Mouse (Mus musculus): Measurements from ENCODE around the gene Tspan5. TPM values are rescaled to one million over a fixed set of nuclear protein-coding genes. Genes with fewer than 3 reads are reported as not detected.
A peak's percentile ranks its signal among the peaks of the same experiment; 100 is the strongest.

The Tspan5 gene
- polyA plus RNA-seq, 1 experiment from 2014 or later = 101 TPM

- no peak overlapping the region for H3K27ac ChIP-seq (replicated peaks)
- no peak overlapping the region for H3K4me2 ChIP-seq
- ATAC-seq (ENCODE audit: low read depth) = no peak
- no peaks in the 10 kb centered on the region for H3K27me3 ChIP-seq
- 73% methylated on average over 6 of the region's 6 CpGs for WGBS
- no peak overlapping the region for H3K9ac ChIP-seq
- peaks cover 76% of the 10 kb centered on the region for H3K4me1 ChIP-seq (replicated peaks)
- H3K4me3 ChIP-seq = no peak overlapping the region
- H3K36me3 ChIP-seq = no peaks in the 10 kb centered on the region
- H3K9me3 ChIP-seq = no peaks in the 10 kb centered on the region
These were observed 77.9 kb downstream of the Tspan5 start for GRCm38 (mm10) chr3:138819862-138820261.

- ATAC-seq (ENCODE audit: low read depth) = no peak
- Histone ChIP-seq H3K4me1 (replicated peaks) (peaks cover 76% of the 10 kb centered on the region), H3K4me2 (no peak overlapping the region), H3K27ac (replicated peaks) (no peak overlapping the region), H3K9me3 (no peaks in the 10 kb centered on the region), H3K27me3 (no peaks in the 10 kb centered on the region), H3K9ac (no peak overlapping the region), H3K36me3 (no peaks in the 10 kb centered on the region), H3K4me3 (no peak overlapping the region)
- WGBS = 65% methylated on average over 5 of the region's 5 CpGs
These were observed 78.3 kb downstream of the Tspan5 start for GRCm38 (mm10) chr3:138820296-138820695.

- no peaks in the 10 kb centered on the region for H3K36me3 ChIP-seq
- no peaks in the 10 kb centered on the region for H3K9me3 ChIP-seq
- H3K4me1 ChIP-seq (replicated peaks) = peaks cover 87% of the 10 kb centered on the region
- no peaks in the 10 kb centered on the region for H3K27me3 ChIP-seq
- no peak overlapping the region for H3K4me2 ChIP-seq
- peak; percentile 40 for ATAC-seq (ENCODE audit: low read depth)
- WGBS = 17% methylated on average over 5 of the region's 5 CpGs
- H3K4me3 ChIP-seq = no peak overlapping the region
- H3K27ac ChIP-seq (replicated peaks) = peak overlapping the region; percentile 64
- H3K9ac ChIP-seq = peak overlapping the region; percentile 43; the same call in 1 of the 2 replicates
These were observed 80.0 kb downstream of the Tspan5 start for GRCm38 (mm10) chr3:138821886-138822445.

GRCm38 (mm10) chr3:138823857-138824256 lies 81.9 kb downstream of the Tspan5 start:
- Histone ChIP-seq H3K27me3 (no peaks in the 10 kb centered on the region), H3K4me3 (no peak overlapping the region), H3K9ac (0 out of 2 replicates have a peak overlapping the region, but pooled peaks have one; percentile 9), H3K4me1 (replicated peaks) (peaks cover 76% of the 10 kb centered on the region), H3K27ac (replicated peaks) (peak overlapping the region; percentile 38; the same call in 1 of the 2 replicates), H3K36me3 (no peaks in the 10 kb centered on the region), H3K4me2 (0 out of 2 replicates have a peak overlapping the region, but pooled peaks have one; percentile 13), H3K9me3 (no peaks in the 10 kb centered on the region)
- 0 out of 2 replicates have a peak, but pooled peaks have one; percentile 13 for ATAC-seq (ENCODE audit: low read depth)
- 16% methylated on average over 9 of the region's 9 CpGs for WGBS

- peaks cover 64% of the 10 kb centered on the region for H3K4me1 ChIP-seq (replicated peaks)
- ATAC-seq (ENCODE audit: low read depth) = no peak
These were observed 83.3 kb downstream of the Tspan5 start for GRCm38 (mm10) chr3:138825296-138825695.

GRCm38 (mm10) chr3:138826243-138826800 lies 84.3 kb downstream of the Tspan5 start:
- Histone ChIP-seq H3K27ac (replicated peaks) (no peak overlapping the region), H3K27me3 (no peaks in the 10 kb centered on the region), H3K9ac (no peak overlapping the region), H3K4me2 (no peak overlapping the region), H3K4me1 (replicated peaks) (peaks cover 54% of the 10 kb centered on the region), H3K4me3 (no peak overlapping the region), H3K36me3 (no peaks in the 10 kb centered on the region), H3K9me3 (no peaks in the 10 kb centered on the region)
- 66% methylated on average over 8 of the region's 8 CpGs for whole genome bisulfite sequencing
- no peak for ATAC-seq (ENCODE audit: low read depth)

More at GRCm38 (mm10) chr3:138825296-138825695, 83.3 kb downstream of the Tspan5 start:
- no peaks in the 10 kb centered on the region for H3K27me3 ChIP-seq
- no peaks in the 10 kb centered on the region for H3K9me3 ChIP-seq
- no peaks in the 10 kb centered on the region for H3K36me3 ChIP-seq
- no peak overlapping the region for H3K4me3 ChIP-seq
- no peak overlapping the region for H3K27ac ChIP-seq (replicated peaks)
- 82% methylated on average over 6 of the region's 6 CpGs for whole genome bisulfite sequencing
- H3K9ac ChIP-seq = no peak overlapping the region
- no peak overlapping the region for H3K4me2 ChIP-seq

GRCm38 (mm10) chr3:138832827-138833517 lies 91.0 kb downstream of the Tspan5 start:
- Histone ChIP-seq H3K9ac (no peak overlapping the region), H3K9me3 (no peaks in the 10 kb centered on the region), H3K27ac (replicated peaks) (no peak overlapping the region), H3K4me2 (no peak overlapping the region), H3K36me3 (no peaks in the 10 kb centered on the region), H3K4me1 (replicated peaks) (peaks cover 24% of the 10 kb centered on the region), H3K27me3 (no peaks in the 10 kb centered on the region), H3K4me3 (no peak overlapping the region)
- 77% methylated on average over 9 of the region's 9 CpGs for WGBS
- ATAC-seq (ENCODE audit: low read depth) = no peak

GRCm38 (mm10) chr3:138834174-138834573 lies 92.2 kb downstream of the Tspan5 start:
- no peaks in the 10 kb centered on the region for H3K9me3 ChIP-seq
- no peaks in the 10 kb centered on the region for H3K36me3 ChIP-seq
- H3K4me3 ChIP-seq = no peak overlapping the region
- no peaks in the 10 kb centered on the region for H3K27me3 ChIP-seq
- peak; percentile 37; the same call in 1 of the 2 replicates for ATAC-seq (ENCODE audit: low read depth)
- H3K27ac ChIP-seq (replicated peaks) = no peak overlapping the region
- no peak overlapping the region for H3K4me2 ChIP-seq
- H3K4me1 ChIP-seq (replicated peaks) = peaks cover 32% of the 10 kb centered on the region
- WGBS = 94% methylated on average over 11 of the region's 11 CpGs
- no peak overlapping the region for H3K9ac ChIP-seq

GRCm38 (mm10) chr3:138836937-138837336 lies 94.9 kb downstream of the Tspan5 start:
- no peak for ATAC-seq (ENCODE audit: low read depth)
- no peak overlapping the region for H3K27ac ChIP-seq (replicated peaks)
- no peak overlapping the region for H3K4me2 ChIP-seq
- H3K27me3 ChIP-seq = no peaks in the 10 kb centered on the region
- H3K36me3 ChIP-seq = no peaks in the 10 kb centered on the region
- H3K4me1 ChIP-seq (replicated peaks) = peaks cover 57% of the 10 kb centered on the region
- H3K9me3 ChIP-seq = no peaks in the 10 kb centered on the region
- no peak overlapping the region for H3K9ac ChIP-seq
- H3K4me3 ChIP-seq = no peak overlapping the region
- WGBS = 69% methylated on average over 5 of the region's 5 CpGs

GRCm38 (mm10) chr3:138837651-138838050 lies 95.7 kb downstream of the Tspan5 start:
- Histone ChIP-seq H3K9me3 (no peaks in the 10 kb centered on the region), H3K4me3 (no peak overlapping the region), H3K4me2 (no peak overlapping the region), H3K27me3 (no peaks in the 10 kb centered on the region), H3K9ac (no peak overlapping the region), H3K36me3 (no peaks in the 10 kb centered on the region), H3K27ac (replicated peaks) (no peak overlapping the region), H3K4me1 (replicated peaks) (peaks cover 53% of the 10 kb centered on the region)
- WGBS = 87% methylated on average over 6 of the region's 6 CpGs
- no peak for ATAC-seq (ENCODE audit: low read depth)

GRCm38 (mm10) chr3:138839656-138840055 lies 97.7 kb downstream of the Tspan5 start:
- H3K9me3 ChIP-seq = no peaks in the 10 kb centered on the region
- WGBS = 83% methylated on average over 6 of the region's 6 CpGs
- H3K27me3 ChIP-seq = no peaks in the 10 kb centered on the region
- H3K9ac ChIP-seq = no peak overlapping the region
- no peak overlapping the region for H3K4me3 ChIP-seq
- H3K27ac ChIP-seq (replicated peaks) = no peak overlapping the region
- H3K36me3 ChIP-seq = no peaks in the 10 kb centered on the region
- H3K4me2 ChIP-seq = no peak overlapping the region
- H3K4me1 ChIP-seq (replicated peaks) = peaks cover 51% of the 10 kb centered on the region
- no peak for ATAC-seq (ENCODE audit: low read depth)

GRCm38 (mm10) chr3:138841288-138841687 lies 99.3 kb downstream of the Tspan5 start:
- H3K36me3 ChIP-seq = no peaks in the 10 kb centered on the region
- ATAC-seq (ENCODE audit: low read depth) = no peak
- WGBS = 51% methylated on average over 5 of the region's 5 CpGs
- H3K4me3 ChIP-seq = no peak overlapping the region
- H3K27me3 ChIP-seq = no peaks in the 10 kb centered on the region
- no peaks in the 10 kb centered on the region for H3K9me3 ChIP-seq
- peaks cover 47% of the 10 kb centered on the region for H3K4me1 ChIP-seq (replicated peaks)
- H3K27ac ChIP-seq (replicated peaks) = 0 out of 2 replicates have a peak overlapping the region, but pooled peaks have one; percentile 46
- H3K9ac ChIP-seq = no peak overlapping the region
- no peak overlapping the region for H3K4me2 ChIP-seq

Data from neural tube, embryonic 13.5 days (tissue).